Mouse (Mus musculus): ENCODE measurements around the gene Zfp609. TPM values are rescaled to one million over a fixed set of nuclear protein-coding genes. Genes with fewer than 3 reads are reported as not detected.

Zfp609 gene
- total and polyA plus RNA-seq, 3 experiments: 8.7 to 25.5 (median 23.7) TPM

- 40% methylated on average over 8 of the region's 8 CpGs for WGBS
- Histone ChIP-seq H3K4me3 (no peak overlapping the region), H3K27me3 (ENCODE audit: control insufficient read depth, insufficient read depth, low read length) (no peaks in the 10 kb centered on the region), H3K4me1 (ENCODE audit: control insufficient read depth, insufficient read depth, low read length) (peaks cover 5% of the 10 kb centered on the region), H3K36me3 (ENCODE audit: control insufficient read depth, insufficient read depth, low read length) (no peaks in the 10 kb centered on the region; the same call in 1 of the 2 replicates), H3K79me2 (replicated peaks; ENCODE audit: control insufficient read depth, insufficient read depth, low read length) (peaks cover 6% of the 10 kb centered on the region), H3K9ac (ENCODE audit: low read depth, low read length) (no peak overlapping the region), H3K27ac (no peak overlapping the region)
- DNase-seq: no peak
- intact Hi-C loops (cut with DNase I): no loop called here
- TF ChIP-seq EP300 (IDR thresholded peaks at IDR 0.05; ENCODE audit: insufficient read depth, low read depth, low read length) (no peak), POLR2A (IDR thresholded peaks at IDR 0.05; ENCODE audit: insufficient read depth, low read depth, low read length) (no peak), CTCF (IDR thresholded peaks at IDR 0.05) (no peak)
These were observed 51.1 kb downstream of the Zfp609 start for GRCm38 (mm10) chr9:65776137-65776872.

GRCm38 (mm10) chr9:65773783-65774182 lies 53.6 kb downstream of the Zfp609 start:
- DNase-seq: no peak
- intact Hi-C loops (cut with DNase I): no loop called here

DNA sequence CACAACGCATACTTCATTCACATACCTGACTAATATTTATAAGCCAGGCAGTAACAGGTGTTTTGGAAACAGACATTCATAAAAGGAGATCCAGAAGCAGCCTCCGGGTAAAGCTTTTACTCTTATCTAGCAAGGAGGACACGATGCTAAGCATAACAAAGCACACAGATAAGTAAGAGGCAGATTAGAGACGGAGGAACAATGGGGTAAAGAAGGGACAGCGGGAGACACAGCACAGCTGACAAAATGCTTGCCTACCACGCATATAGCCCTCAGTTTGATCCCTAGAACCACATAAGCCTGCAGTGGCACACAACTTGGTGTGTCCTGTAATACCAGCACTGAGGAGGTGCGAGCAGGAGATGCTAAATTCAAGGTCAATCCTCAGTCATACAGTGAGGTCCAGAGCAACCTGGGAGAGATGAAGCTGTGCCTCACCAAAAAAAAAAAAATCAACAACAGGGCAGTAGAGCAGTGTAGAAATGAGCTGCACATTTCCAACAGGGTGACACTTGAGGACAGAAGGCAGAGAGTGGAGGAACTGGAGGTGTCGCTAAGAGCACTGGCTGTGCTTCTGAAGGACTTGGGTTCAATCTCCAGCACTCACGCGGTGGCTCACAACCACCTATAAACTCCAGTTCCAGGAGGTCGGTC lies 56.2 kb downstream of the Zfp609 start:
- intact Hi-C loops (cut with DNase I): no loop called here
- 40% methylated on average over 11 of the region's 11 CpGs for WGBS

More at GRCm38 (mm10) chr9:65773783-65774182, 53.6 kb downstream of the Zfp609 start:
- H3K36me3 ChIP-seq (ENCODE audit: control insufficient read depth, insufficient read depth, low read length): no peaks in the 10 kb centered on the region; the same call in 1 of the 2 replicates
- no peak overlapping the region for H3K4me3 ChIP-seq
- no peaks in the 10 kb centered on the region for H3K27me3 ChIP-seq (ENCODE audit: control insufficient read depth, insufficient read depth, low read length)
- H3K27ac ChIP-seq: no peak overlapping the region
- TF ChIP-seq EP300 (IDR thresholded peaks at IDR 0.05; ENCODE audit: insufficient read depth, low read depth, low read length): no peak
- TF ChIP-seq CTCF (IDR thresholded peaks at IDR 0.05): no peak
- TF ChIP-seq POLR2A (IDR thresholded peaks at IDR 0.05; ENCODE audit: insufficient read depth, low read depth, low read length): no peak
- no peak overlapping the region for H3K9ac ChIP-seq (ENCODE audit: low read depth, low read length)
- H3K79me2 ChIP-seq (replicated peaks; ENCODE audit: control insufficient read depth, insufficient read depth, low read length): peaks cover 5% of the 10 kb centered on the region
- WGBS: 96% methylated on average over 7 of the region's 7 CpGs
- peaks cover 8% of the 10 kb centered on the region for H3K4me1 ChIP-seq (ENCODE audit: control insufficient read depth, insufficient read depth, low read length)

DNA sequence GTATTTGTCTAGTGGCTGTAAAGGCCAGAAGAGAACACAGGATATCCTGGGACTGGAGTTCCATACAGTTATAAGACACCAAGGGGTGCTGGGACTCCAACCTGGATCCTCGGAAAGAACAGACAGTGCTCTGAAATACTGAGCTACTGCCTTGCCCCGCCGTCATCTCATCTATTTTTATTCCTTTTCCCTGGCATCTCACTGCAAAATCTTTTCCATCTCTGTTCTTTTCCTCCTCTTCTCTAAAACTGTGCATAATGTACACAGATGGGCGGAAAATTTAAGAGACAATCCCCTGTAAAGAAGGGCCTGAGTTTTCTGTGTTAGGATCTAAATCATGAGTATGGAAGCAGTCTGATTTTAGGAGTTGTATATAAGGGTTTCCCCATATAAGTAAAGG lies 64.6 kb downstream of the Zfp609 start:
- H3K4me1 ChIP-seq (ENCODE audit: control insufficient read depth, insufficient read depth, low read length): no peaks in the 10 kb centered on the region; the same call in 1 of the 2 replicates
- no peaks in the 10 kb centered on the region for H3K27me3 ChIP-seq (ENCODE audit: control insufficient read depth, insufficient read depth, low read length)
- intact Hi-C loops (cut with DNase I): no loop called here
- no peak overlapping the region for H3K9ac ChIP-seq (ENCODE audit: low read depth, low read length)
- no peak overlapping the region for H3K4me3 ChIP-seq
- TF ChIP-seq EP300 (IDR thresholded peaks at IDR 0.05; ENCODE audit: insufficient read depth, low read depth, low read length) (no peak), POLR2A (IDR thresholded peaks at IDR 0.05; ENCODE audit: insufficient read depth, low read depth, low read length) (no peak), CTCF (IDR thresholded peaks at IDR 0.05) (no peak)
- DNase-seq: no peak
- WGBS: 79% methylated on average over 4 of the region's 4 CpGs
- no peak overlapping the region for H3K27ac ChIP-seq
- H3K79me2 ChIP-seq (replicated peaks; ENCODE audit: control insufficient read depth, insufficient read depth, low read length): peaks cover 3% of the 10 kb centered on the region
- H3K36me3 ChIP-seq (ENCODE audit: control insufficient read depth, insufficient read depth, low read length): no peaks in the 10 kb centered on the region

More for the DNA sequence above, 56.2 kb downstream of the Zfp609 start:
- H3K9ac ChIP-seq (ENCODE audit: low read depth, low read length): no peak overlapping the region
- H3K36me3 ChIP-seq (ENCODE audit: control insufficient read depth, insufficient read depth, low read length): no peaks in the 10 kb centered on the region
- H3K27me3 ChIP-seq (ENCODE audit: control insufficient read depth, insufficient read depth, low read length): no peaks in the 10 kb centered on the region
- no peak for DNase-seq
- H3K4me1 ChIP-seq (ENCODE audit: control insufficient read depth, insufficient read depth, low read length): peaks cover 5% of the 10 kb centered on the region
- H3K27ac ChIP-seq: no peak overlapping the region
- peaks cover 4% of the 10 kb centered on the region for H3K79me2 ChIP-seq (replicated peaks; ENCODE audit: control insufficient read depth, insufficient read depth, low read length)
- no peak overlapping the region for H3K4me3 ChIP-seq
- TF ChIP-seq POLR2A (IDR thresholded peaks at IDR 0.05; ENCODE audit: insufficient read depth, low read depth, low read length) (no peak), CTCF (IDR thresholded peaks at IDR 0.05) (no peak), EP300 (IDR thresholded peaks at IDR 0.05; ENCODE audit: insufficient read depth, low read depth, low read length) (no peak)

DNA sequence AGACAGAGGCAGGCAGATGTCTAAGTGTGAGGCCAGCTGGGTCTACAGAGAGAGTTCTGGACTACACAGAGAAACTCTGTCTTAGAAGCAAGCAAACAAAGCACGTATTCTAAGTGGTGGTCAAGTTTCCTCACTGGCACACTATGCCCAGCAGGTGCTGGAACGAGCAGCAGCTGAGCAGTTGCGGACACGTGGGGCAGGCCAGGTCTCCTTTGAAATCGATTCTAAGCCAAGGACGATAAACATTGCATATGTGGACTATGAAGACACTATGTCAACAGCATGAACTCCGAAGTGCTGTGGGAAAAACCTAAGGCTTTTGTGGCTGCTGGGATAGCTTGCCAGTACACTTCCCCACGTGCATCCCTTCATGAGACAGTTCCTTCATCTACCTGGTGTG lies 67.4 kb downstream of the Zfp609 start:
- no peak overlapping the region for H3K4me3 ChIP-seq
- no peak for DNase-seq
- WGBS: 79% methylated on average over 8 of the region's 8 CpGs
- intact Hi-C loops (cut with DNase I): loop anchor here (5.0 kb wide), 1 partner anchor 77 kb away; no protein-coding TSS in a partner anchor
- H3K79me2 ChIP-seq (replicated peaks; ENCODE audit: control insufficient read depth, insufficient read depth, low read length): peaks cover 3% of the 10 kb centered on the region
- TF ChIP-seq CTCF (IDR thresholded peaks at IDR 0.05): no peak
- no peak for TF ChIP-seq POLR2A (IDR thresholded peaks at IDR 0.05; ENCODE audit: insufficient read depth, low read depth, low read length)
- no peak for TF ChIP-seq EP300 (IDR thresholded peaks at IDR 0.05; ENCODE audit: insufficient read depth, low read depth, low read length)
- no peaks in the 10 kb centered on the region for H3K27me3 ChIP-seq (ENCODE audit: control insufficient read depth, insufficient read depth, low read length)
- no peaks in the 10 kb centered on the region; the same call in 1 of the 2 replicates for H3K4me1 ChIP-seq (ENCODE audit: control insufficient read depth, insufficient read depth, low read length)
- no peak overlapping the region for H3K9ac ChIP-seq (ENCODE audit: low read depth, low read length)
- H3K27ac ChIP-seq: no peak overlapping the region
- H3K36me3 ChIP-seq (ENCODE audit: control insufficient read depth, insufficient read depth, low read length): peaks cover 2% of the 10 kb centered on the region

GRCm38 (mm10) chr9:65759256-65759655 lies 68.1 kb downstream of the Zfp609 start:
- TF ChIP-seq POLR2A (IDR thresholded peaks at IDR 0.05; ENCODE audit: insufficient read depth, low read depth, low read length) (no peak), EP300 (IDR thresholded peaks at IDR 0.05; ENCODE audit: insufficient read depth, low read depth, low read length) (no peak), CTCF (IDR thresholded peaks at IDR 0.05) (no peak)

More at GRCm38 (mm10) chr9:65759256-65759655, 68.1 kb downstream of the Zfp609 start:
- 89% methylated on average over 5 of the region's 5 CpGs for WGBS
- Histone ChIP-seq H3K4me1 (ENCODE audit: control insufficient read depth, insufficient read depth, low read length) (no peaks in the 10 kb centered on the region; the same call in 1 of the 2 replicates), H3K4me3 (no peak overlapping the region), H3K27me3 (ENCODE audit: control insufficient read depth, insufficient read depth, low read length) (no peaks in the 10 kb centered on the region), H3K79me2 (replicated peaks; ENCODE audit: control insufficient read depth, insufficient read depth, low read length) (peaks cover 4% of the 10 kb centered on the region), H3K27ac (no peak overlapping the region), H3K9ac (ENCODE audit: low read depth, low read length) (no peak overlapping the region), H3K36me3 (ENCODE audit: control insufficient read depth, insufficient read depth, low read length) (peaks cover 2% of the 10 kb centered on the region)
- no peak for DNase-seq
- intact Hi-C loops (cut with DNase I): loop anchor here (5.0 kb wide), 1 partner anchor 78 kb away; no protein-coding TSS in a partner anchor

Data from heart, adult 2 months (tissue).